Mouse (Mus musculus) stomach, postnatal 0 days (tissue): ENCODE data around the gene Gnai2. TPM values are rescaled to one million over a fixed set of nuclear protein-coding genes. Genes with fewer than 3 reads are reported as not detected.
"Not testable (repeated sequence)": the region's sequence is repeated elsewhere in the genome, so short reads cannot be mapped to it uniquely, and the experiment has no call there.

Experiments used
- ATAC-seq: fragments of 200-750 bp; cut with Nextera tagmentation; 2 replicates; pipeline ENCODE4 v1.8.0; 2017; ENCODE audit not compliant: low FRiP score, low TSS enrichment
- DNase-seq: peaks from one replicate; pipeline ENCODE4 v3.0.0-alpha.2; 2016; ENCODE audit warnings: low spot score
- H3K27ac ChIP-seq: fragments of 300-500 bp; sonication (generic); replicated peaks from 2 replicates; pipeline ENCODE4 v1.5.1; 2014; ENCODE audit warnings: mild to moderate bottlenecking, control low read depth
- H3K27me3 ChIP-seq: fragments of 300-500 bp; sonication (generic); 2 replicates; pipeline ENCODE4 v1.6.1; 2014; ENCODE audit warnings: low read length; ENCODE audit not compliant: control insufficient read depth, insufficient read depth
- H3K36me3 ChIP-seq: fragments of 300-500 bp; sonication (generic); 2 replicates; pipeline ENCODE4 v1.6.1; 2014; ENCODE audit warnings: low read length, mixed read lengths; ENCODE audit not compliant: control insufficient read depth, insufficient read depth
- H3K4me1 ChIP-seq: fragments of 300-500 bp; sonication (generic); replicated peaks from 2 replicates; pipeline ENCODE4 v1.6.1; 2014; ENCODE audit warnings: antibody characterized with exemption; ENCODE audit not compliant: control insufficient read depth, insufficient read depth
- H3K4me2 ChIP-seq: fragments of 300-500 bp; sonication (generic); replicated peaks from 2 replicates; pipeline ENCODE4 v1.6.1; 2014; ENCODE audit warnings: low read depth, mild to moderate bottlenecking, control low read depth, moderate library complexity
- H3K4me3 ChIP-seq: fragments of 300-500 bp; sonication (generic); 2 replicates; pipeline ENCODE4 v1.5.1; 2014; ENCODE audit warnings: low read depth, low read length, control low read depth
- H3K9ac ChIP-seq: fragments of 300-500 bp; sonication (generic); 2 replicates; pipeline ENCODE4 v1.6.1; 2014; ENCODE audit warnings: mild to moderate bottlenecking, low read length, control low read depth, mixed read lengths
- H3K9me3 ChIP-seq: fragments of 300-500 bp; sonication (generic); 2 replicates; pipeline ENCODE4 v1.6.1; 2016; ENCODE audit warnings: low read length; ENCODE audit not compliant: control insufficient read depth
- CTCF ChIP-seq: IDR thresholded peaks from 2 replicates; pipeline ENCODE4 v1.5.1; 2016; ENCODE audit warnings: antibody characterized with exemption, low read depth, mild to moderate bottlenecking, moderate library complexity
- EP300 ChIP-seq: optimal IDR thresholded peaks from 2 replicates; pipeline ENCODE3; 2016; ENCODE audit warnings: antibody characterized with exemption
- WGBS: fragments of 180-500 bp; shearing (Covaris S2); extraction: QIAGEN DNeasy Blood & Tissue Kit; methylation state at CpG from one replicate; pipeline ENCODE4 v1.1.7; 2014; 5-methylcytosine and 5-hydroxymethylcytosine counted together
- polyA plus RNA-seq: library from polyadenylated mRNA; unstranded; fragments of >200 nt; fragmentation: Nextera tagmentation; extraction: Ambion mirVana; gene quantifications from 2 replicates; pipeline ENCODE4 v1.2.1, GENCODE M21; 2015

The Gnai2 gene
- polyA plus RNA-seq, result 189 and 195 TPM in 2 replicates

DNA sequence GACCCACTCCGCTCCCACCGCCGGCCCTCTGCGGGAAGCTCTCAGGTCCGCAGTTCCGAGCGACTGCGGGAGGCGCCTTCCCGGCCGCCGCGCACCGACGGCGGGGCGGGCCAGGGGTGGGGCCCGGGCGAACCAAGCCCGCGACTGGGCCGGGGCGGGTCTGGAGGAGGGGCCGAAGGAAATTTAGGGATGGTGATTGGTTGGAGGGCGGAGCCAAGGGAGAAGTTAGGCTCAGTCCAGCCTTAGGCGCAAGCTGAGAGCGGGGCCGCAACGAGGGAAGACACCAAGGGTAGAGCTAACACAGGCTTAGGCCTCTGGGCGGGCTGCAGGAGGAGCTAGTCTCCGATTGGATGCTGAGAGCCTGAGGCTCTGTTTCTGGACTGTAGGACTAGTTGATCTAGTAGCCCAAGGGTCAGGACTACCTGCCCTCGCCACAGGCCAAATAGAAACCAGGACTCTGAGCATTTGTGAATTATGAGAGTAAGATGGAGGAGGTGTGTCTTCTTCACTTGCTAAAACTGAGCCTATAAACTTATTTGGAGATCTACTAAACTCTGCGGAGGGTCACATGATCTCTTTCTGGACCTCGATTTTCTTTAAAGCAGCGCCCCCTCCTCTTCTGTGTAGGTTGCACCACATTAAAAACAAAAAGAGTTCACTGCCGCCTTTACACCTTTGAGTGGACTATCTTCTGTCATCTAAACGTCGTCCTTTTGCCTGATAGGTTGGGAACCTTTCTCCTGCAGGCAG is at the start of gene Gnai2:
Gene Gnai2, minus strand, starts transcription at position 89 of the 750 bp plus-strand sequence.
- Histone ChIP-seq H3K4me2 (peak within 1 kb of the TSS; percentile 99), H3K27ac (peak within 1 kb of the TSS; percentile 93), H3K9me3 (no peaks in the 10 kb centered on the region), H3K36me3 (no peaks in the 10 kb centered on the region), H3K9ac (peak within 1 kb of the TSS; percentile 94), H3K27me3 (no peaks in the 10 kb centered on the region), H3K4me1 (peaks cover 10% of the 10 kb centered on the region), H3K4me3 (peak within 1 kb of the TSS; percentile 83)
- TF ChIP-seq CTCF (no peak; the same call in 1 of the 2 replicates), EP300 (no peak)
- DNase-seq, result peak; percentile 96
- 3% methylated on average over 34 of the region's 38 CpGs for WGBS
- peak; percentile 96 for ATAC-seq

DNA sequence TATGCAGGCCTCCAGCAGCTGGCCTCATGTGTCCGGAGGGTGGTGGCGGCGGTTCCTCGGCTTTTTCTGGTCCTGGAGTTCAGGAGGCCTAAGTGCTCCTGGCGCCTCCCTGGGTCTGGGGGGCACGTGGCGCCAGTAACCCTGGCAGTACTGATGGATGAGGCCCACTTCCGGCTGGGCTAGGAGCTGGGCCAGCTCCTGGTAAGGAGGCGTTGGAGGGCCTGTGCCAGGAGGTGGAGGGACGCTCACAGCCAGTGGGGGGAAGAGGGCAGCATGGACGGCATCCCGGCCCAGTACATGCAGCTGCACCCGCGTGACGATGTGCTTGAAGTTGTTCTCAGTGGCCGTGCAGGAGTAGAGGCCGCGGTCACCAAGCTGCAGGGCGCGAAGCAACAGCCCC is 47.2 kb upstream of the Gnai2 start:
- Histone ChIP-seq H3K4me1 (no peaks in the 10 kb centered on the region), H3K27me3 (no peaks in the 10 kb centered on the region), H3K27ac (no peak overlapping the region), H3K4me3 (no peak overlapping the region), H3K36me3 (peaks cover 12% of the 10 kb centered on the region; the same call in 1 of the 2 replicates), H3K4me2 (no peak overlapping the region), H3K9me3 (no peaks in the 10 kb centered on the region), H3K9ac (no peak overlapping the region)
- TF ChIP-seq EP300, result no peak
- no peak for TF ChIP-seq CTCF
- no peak for DNase-seq
- ATAC-seq, result no peak
- WGBS, result 78% methylated on average over 20 of the region's 20 CpGs

DNA sequence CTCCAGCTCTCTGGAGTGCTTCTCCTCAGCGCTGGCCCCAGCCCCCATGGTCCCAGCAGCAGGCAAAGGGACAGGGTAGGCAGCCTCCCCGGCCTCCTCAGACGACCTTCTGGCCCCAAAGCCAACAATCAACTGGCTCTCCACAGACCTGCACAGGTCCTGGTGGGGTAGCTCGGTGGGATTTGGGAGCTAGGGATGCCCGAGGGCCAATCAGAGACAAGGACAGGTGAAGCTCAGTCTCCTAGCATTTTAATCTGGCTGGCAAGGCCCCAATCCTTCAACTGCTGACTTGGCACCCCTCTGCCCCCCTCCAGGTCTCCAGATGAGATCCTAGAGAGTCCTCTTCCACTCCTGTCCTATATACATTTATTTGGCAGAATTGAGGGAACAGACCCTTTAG is 44.3 kb upstream of the Gnai2 start, which contains the start of gene Gnat1:
Gene Gnat1, minus strand, starts transcription at position 212 of the 400 bp plus-strand sequence.
- no peaks in the 10 kb centered on the region for H3K4me1 ChIP-seq
- DNase-seq (no peak), ATAC-seq (no peak)
- TF ChIP-seq EP300 (no peak), CTCF (no peak)
- H3K4me2 ChIP-seq, result no peak within 1 kb of the TSS
- H3K27ac ChIP-seq, result no peak within 1 kb of the TSS
- H3K36me3 ChIP-seq, result peaks cover 7% of the 10 kb centered on the region; the same call in 1 of the 2 replicates
- H3K27me3 ChIP-seq, result peaks cover 7% of the 10 kb centered on the region; the same call in 1 of the 2 replicates
- H3K9me3 ChIP-seq, result no peaks in the 10 kb centered on the region
- WGBS, result 33% methylated on average over 5 of the region's 5 CpGs
- no peak within 1 kb of the TSS for H3K4me3 ChIP-seq
- peak within 1 kb of the TSS; percentile 13; the same call in 1 of the 2 replicates for H3K9ac ChIP-seq

DNA sequence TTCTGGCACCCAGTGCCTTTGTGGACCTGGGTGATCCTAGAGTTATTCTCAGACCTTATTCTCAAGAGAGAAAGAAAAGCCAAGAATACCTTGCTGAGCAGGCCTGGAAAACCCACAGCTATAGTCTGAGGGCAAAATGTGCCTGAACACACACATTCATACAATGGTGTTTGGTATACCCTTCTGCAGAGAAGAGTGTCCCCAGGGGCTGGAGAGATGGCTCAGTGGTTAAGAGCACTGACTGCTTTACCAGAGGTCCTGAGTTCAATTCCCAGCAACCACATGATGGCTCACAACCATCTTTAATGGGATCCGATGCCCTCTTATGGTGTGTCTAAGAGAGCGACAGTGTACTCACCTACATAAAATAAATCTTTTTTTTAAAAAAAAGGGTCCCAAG is 43.7 kb upstream of the Gnai2 start:
- Histone ChIP-seq H3K36me3 (peaks cover 7% of the 10 kb centered on the region; the same call in 1 of the 2 replicates), H3K27ac (no peak overlapping the region), H3K9me3 (no peaks in the 10 kb centered on the region), H3K9ac (no peak overlapping the region), H3K4me3 (no peak overlapping the region), H3K4me2 (no peak overlapping the region), H3K4me1 (no peaks in the 10 kb centered on the region), H3K27me3 (peaks cover 7% of the 10 kb centered on the region; the same call in 1 of the 2 replicates)
- TF ChIP-seq CTCF, result no peak
- TF ChIP-seq EP300, result no peak
- WGBS, result 98% methylated on average over 2 of the region's 2 CpGs
- no peak for DNase-seq
- ATAC-seq, result no peak

DNA sequence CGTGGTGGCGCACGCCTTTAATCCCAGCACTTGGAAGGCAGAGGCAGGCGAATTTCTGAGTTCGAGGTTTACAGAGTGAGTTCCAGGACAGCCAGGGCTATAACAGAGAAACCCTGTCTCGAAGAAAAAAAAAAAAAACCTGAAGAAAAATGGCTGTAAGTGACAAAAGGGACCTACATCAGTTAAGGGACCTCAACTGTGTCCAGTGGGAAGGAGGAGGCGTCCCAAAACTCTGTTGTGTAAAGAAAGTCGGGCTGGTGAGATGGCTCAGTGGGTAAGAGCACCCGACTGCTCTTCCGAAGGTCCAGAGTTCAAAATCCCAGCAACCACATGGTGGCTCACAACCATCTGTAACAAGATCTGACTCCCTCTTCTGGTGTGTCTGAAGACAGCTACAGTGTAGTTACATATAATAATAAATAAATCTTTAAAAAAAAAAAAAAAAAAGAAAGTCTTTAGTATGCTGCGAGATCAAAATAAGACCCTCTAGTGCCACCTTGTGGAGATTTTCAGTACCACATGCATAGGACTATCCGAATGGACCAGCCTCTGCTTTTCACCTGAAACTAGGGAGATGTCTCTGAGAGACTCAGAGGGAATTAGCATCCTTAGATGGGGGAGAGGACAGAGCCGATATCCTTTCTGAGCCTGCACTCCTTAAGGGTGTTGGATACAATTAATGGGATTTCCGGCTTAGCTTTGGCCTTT is 42.8 kb upstream of the Gnai2 start:
- peak; percentile 79 for TF ChIP-seq CTCF

More for the DNA sequence above, 42.8 kb upstream of the Gnai2 start:
- not testable (repeated sequence) for H3K36me3 ChIP-seq, H3K27me3 ChIP-seq, H3K4me3 ChIP-seq, ATAC-seq, H3K9me3 ChIP-seq, H3K4me2 ChIP-seq, H3K9ac ChIP-seq, H3K27ac ChIP-seq, H3K4me1 ChIP-seq
- 39% methylated on average over 14 of the region's 14 CpGs for WGBS
- peak; percentile 79 for DNase-seq
